Mouse (Mus musculus) brain, adult 2 months (tissue): ENCODE measurements around the gene Nsf.

Source experiments
- DNase-seq: peaks from one replicate; pipeline ENCODE4 v3.0.0; 2011; ENCODE audit warnings: low read depth, low spot score

Nsf gene

GRCm38 (mm10) chr11:103941351-103941750 lies 12.5 kb downstream of the Nsf start:
- DNase-seq = no peak

DNA sequence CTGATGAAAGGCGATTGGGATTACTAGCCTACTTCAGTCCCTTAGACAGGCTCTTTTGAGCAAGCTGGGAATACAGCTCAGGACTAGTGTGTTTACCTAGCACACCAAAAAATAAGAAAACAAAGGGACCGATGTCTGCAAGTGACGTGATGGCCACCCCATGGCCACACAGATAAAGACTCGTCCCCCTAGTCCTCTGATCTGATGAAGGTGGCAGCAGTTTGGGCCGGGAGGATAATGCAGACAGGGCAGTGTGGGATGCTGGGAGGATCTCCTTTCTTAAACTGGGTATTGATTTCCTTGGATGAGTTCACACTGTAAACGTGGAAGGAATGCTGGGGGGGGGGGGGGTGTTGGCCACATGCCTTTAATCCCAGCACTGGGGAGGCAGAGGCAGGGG lies 13.0 kb downstream of the Nsf start:
- DNase-seq = no peak

DNA sequence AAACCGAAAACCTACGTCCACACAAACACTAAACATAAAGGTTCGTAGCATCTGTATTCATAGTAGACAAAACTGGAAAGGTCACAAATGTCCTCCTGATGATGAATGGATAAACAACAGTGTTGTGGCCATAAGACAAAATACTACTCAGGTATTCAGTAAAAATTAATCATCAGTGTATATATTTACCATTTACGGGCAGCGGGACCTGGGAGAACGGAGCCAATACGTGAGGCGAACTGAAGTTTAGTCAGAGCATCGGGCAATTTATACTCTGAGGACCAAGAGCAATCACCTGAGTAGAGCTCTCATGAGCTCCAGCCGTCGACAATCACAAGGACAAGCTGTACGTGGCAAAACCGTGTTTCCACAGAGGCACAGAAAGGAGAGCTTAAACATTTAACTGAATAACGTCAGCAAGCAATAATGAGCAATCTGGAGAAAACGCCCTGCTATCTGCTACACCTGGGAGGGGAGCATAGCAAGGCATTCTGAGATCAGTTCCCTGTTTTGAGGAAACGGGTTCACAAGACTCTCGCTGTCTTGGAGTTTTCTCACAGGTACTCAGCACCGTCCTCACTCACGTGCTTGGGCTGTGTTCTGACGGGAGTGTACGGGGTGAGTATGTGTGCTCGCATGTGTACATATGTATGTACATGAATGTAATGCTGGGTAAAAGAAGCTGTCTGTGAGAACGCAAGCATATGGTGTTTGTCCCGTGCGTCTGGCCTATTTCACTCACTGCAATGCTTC lies 15.7 kb downstream of the Nsf start:
- peak; percentile 36 for DNase-seq

DNA sequence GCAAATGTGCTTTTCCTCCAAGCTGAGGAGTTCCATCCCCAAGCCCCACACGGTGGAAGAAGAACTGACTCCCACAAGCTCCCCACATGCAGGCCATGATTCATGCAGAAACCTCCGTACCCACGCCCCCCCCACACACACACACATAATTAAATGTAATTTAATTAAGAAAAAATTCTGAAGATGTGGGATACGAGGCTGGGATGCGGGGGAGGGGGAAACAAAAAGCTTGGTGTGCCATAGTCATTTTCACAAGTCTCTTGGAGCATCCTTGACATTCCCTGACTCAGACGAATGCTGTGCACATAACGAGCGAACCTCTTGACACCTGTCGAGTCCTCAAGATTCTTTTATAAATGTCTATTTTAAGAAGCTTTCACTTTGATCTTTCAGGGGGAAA lies 16.4 kb downstream of the Nsf start:
- peak; percentile 72 for DNase-seq

- no peak for DNase-seq
Observed at GRCm38 (mm10) chr11:103935717-103936116, 18.1 kb downstream of the Nsf start.

GRCm38 (mm10) chr11:103933886-103934285 lies 20.0 kb downstream of the Nsf start:
- peak; percentile 32 for DNase-seq

- no peak for DNase-seq
Observed at GRCm38 (mm10) chr11:103923957-103924356, 29.9 kb downstream of the Nsf start.

GRCm38 (mm10) chr11:103923272-103923671 lies 30.6 kb downstream of the Nsf start:
- no peak for DNase-seq

DNA sequence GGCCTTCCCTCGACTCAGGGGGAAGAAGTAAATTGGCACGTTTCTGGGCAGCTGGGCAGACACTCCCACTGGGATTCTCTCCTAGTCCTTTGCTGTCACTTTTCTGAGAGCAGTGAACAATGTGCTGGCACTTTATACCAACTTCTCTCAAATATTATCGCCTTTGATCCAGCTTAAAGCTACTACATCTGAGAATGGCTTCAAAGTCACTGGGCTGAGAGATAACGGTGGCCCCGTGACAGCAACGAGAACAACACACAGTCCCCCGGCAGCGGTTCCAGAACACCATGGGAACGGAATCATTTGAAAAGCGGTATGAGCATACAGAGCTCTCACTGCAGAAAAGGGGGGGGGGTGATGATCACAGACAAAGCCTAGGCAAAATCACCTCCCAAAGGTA lies 31.0 kb downstream of the Nsf start:
- no peak for DNase-seq

- no peak for DNase-seq
Observed at GRCm38 (mm10) chr11:103920665-103921064, 33.2 kb downstream of the Nsf start.

GRCm38 (mm10) chr11:103916807-103917206 lies 37.0 kb downstream of the Nsf start:
- peak; percentile 64 for DNase-seq

DNA sequence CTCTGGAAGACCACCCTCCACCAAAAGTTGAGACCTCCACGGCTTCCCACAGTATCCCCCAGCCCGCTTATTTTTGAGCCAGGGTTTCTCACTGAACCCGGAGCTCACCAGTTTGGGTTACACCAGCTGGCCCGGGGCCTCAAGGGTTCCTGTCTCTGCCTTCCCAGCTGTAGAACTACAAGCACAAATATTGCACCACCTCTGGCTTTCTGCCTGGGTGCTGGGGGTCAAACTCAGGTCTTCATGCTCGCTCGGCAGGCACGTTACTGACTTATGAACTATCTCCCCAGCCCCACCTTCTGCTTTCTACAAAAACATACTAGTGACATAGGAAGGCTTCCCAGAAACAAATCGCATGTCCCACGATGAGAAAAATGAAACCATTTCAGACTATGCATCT lies 38.2 kb downstream of the Nsf start:
- DNase-seq = no peak

DNA sequence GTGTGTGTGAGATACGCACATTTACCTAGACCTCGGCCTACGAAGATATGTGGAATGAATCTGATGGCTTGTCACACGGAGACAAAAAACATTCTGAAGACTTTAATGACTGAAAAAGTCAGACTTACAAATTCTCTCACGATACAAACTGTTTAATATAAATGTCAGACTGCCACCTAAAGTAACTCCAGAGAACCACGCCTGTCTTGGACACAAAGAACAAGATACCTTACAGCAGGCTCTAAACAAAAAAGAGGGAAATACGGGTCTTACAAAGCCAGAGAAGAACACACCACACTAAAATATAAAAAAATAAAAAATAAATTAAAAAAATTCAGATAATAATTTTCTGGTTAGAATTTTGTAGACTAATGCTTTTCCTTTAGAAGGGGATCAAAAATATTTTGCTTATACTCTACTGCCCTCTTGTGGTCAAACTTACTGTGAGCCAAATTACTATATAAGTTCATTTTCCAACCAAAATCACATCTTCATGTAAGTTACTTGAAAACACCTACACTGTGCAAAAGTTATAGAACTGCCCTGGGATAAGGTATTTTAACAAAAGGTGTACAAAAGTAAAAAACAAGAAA lies 42.8 kb downstream of the Nsf start:
- peak; percentile 70 for DNase-seq

DNA sequence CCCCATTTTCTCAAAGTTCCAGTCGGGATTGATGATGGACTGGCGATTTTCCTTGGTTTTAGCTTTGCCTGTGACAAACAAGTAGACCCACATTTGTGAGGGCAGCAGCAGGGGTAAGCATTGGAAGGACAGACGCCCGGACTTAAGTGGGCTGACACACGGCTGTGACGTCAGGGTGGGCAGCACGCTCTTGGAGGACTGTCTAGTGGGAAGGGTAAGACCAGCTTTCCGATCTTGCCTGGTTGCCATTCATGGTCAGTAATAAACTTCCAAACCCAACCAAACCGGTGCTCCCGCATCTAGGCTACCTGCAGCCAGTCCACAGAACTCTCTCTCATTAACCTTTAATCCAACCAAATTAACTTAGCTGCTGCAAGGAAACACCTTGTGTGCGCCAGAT lies 43.3 kb downstream of the Nsf start:
- DNase-seq = no peak

DNA sequence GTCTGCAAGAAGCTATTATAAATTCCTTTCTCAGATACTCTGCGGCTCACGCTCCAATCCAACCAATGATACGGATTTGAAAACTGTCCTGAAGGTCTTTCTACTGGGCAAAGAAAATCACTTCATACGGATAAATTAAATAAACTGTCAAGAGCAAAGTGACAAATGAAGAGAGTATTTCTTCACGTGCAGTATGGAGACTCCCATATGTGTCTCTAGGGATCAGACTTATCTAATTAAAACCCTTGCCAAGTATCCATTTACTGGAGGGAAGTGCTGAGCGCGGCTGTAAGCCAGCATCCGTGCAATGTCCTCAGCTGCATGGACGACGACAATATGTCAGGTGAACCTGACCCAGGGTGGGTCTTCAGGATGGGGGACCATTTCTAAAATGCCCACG lies 44.0 kb downstream of the Nsf start:
- no peak for DNase-seq

DNA sequence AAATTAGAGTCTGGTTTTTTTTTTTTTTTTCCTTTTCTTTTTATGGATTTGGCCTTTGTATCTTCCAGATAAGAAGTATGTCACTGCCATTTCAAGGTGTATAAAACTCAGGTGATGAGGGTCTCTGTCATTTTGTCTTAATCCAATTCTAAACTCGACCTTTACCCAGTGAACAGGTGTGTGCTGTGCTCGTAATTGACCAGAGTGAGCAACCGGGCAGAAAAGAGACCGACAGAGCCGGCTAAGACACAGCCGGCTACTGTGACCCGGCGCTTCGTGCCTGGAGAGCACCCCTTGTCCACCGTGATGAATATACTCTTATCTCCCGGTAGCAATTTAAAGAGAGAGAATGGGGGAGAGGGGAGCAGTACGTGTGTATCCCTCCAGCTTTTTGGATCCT lies 44.5 kb downstream of the Nsf start:
- DNase-seq = no peak

DNA sequence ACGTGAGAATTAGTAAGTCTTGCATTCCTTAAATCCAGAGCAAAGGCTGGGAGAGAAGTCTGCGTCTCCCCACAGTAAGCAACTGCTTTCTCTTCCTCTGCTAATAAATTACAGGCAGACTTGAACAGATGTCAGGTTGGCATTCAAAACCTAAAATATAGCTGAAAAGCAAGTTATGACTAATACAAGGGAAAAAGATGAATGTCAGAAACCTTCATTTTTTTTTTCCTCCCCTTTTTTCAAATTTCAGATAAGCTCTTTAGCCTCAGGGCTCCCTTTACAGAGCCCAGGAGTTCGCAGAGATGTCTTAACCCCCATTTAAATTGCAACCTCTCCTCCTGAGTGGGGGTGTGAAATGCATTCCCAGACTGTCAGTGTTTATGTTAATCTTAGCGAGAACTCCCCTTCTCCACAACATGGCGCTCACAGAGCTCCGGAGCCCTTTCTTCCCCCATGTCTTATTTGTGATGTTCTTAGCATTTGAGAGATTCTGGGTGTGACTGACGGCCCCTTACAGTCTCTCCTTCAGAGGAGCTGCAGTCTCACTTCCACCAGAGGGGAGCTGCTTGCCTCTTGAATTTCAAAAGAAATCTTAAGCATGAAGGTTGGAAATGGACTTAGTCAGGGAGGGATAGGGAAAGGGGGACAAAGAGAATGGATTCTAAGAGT lies 47.7 kb downstream of the Nsf start:
- DNase-seq = peak; percentile 54

GRCm38 (mm10) chr11:103905506-103905905 lies 48.4 kb downstream of the Nsf start:
- peak; percentile 64 for DNase-seq

- DNase-seq = no peak
Observed at GRCm38 (mm10) chr11:103901581-103901966, 52.3 kb downstream of the Nsf start.

GRCm38 (mm10) chr11:103900803-103901580 lies 52.9 kb downstream of the Nsf start:
- DNase-seq = peak; percentile 49

DNA sequence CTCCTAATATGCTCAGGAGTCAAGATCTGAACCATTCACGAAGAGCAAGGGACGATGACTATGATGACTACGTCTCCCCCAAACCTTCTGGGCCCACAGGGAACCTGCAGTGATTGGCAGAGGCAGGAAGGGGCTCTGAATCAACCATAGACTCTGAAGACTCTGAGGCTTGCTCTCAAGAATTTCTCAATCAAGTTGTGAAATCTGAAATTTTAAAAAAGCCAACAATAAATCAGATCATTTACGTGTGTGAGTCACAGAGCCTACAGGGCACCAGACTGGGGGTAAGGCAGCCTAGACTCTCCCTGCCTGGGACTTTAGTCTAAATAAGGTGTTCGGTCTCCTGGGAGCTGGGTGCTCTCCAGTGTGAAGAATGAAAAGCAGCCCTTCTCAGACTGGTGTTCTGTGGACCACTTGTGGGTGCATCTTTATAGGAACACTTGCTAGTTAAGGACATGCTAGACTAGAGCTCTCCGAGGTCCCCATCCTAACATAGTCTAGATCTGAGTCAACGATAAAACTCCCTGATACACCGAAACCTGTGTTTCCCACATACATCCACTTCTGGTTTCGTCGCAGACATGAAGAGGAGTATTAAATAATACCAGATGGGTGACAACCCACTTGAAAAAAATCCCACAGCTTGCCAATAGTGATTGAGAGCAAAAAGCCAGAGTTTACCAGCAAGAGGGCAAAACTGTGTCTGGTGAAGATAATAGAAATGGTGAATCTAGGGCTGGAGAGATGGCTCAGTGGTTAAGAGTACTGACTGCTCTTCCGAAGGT lies 56.7 kb downstream of the Nsf start:
- DNase-seq = no peak
